Mouse (Mus musculus) frontal cortex, adult (tissue): ENCODE measurements around the gene BC048671.

ENCODE experiments used
- ATAC-seq: cut with Nextera tagmentation; 2 replicates; pipeline ENCODE4 v1.9.2; 2017; ENCODE audit warnings: mild to moderate bottlenecking, moderate library complexity, mixed read lengths; ENCODE audit not compliant: low TSS enrichment

BC048671 gene

DNA sequence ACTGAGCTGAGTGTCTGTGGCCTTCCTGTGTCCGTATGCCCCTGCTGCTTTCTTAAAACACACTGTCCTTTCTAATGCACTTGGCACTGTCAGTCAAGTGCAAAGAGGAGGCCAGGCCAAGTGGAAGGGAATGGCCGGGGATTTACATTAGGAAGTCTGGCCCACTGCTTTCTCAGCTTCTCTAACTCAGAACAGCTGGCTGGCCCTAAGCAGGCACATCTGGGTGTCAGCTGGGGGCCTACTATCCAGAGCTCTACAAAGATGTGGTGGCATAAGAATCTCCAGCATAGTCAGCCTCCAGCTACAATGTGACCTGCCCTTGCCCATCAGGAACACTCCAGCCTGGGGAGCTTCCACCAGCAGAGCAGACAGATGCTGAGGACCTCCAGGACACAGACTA, 49.0 kb downstream of the BC048671 start:
- no peak for ATAC-seq
